Mouse (Mus musculus): ENCODE data around the gene Urb2.

DNA sequence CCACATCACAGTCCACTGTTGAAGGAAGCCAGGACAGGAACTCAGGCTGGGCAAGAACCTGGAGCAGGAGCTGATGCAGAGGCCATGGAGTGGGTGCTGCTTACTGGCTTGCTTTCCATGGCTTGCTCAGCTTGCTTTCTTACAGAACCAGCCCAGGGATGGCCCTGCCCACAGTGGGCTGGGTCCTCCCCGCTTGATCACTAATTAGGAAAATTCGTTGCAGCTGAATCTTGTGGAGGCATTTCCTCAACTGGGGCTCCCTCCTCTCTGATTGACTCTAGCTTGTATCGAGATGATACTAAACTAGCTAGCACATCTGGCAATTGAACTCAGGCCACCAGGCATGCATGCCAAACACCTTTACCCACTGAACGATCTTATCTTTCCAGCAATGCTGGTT is 18.0 kb downstream of the Urb2 start:
- TF ChIP-seq CTCF (IDR thresholded peaks at IDR 0.05; ENCODE audit: control insufficient read depth, insufficient read depth, insufficient replicate concordance, low read depth, low read length), result no peak
- TF ChIP-seq POLR2A (IDR thresholded peaks at IDR 0.05; ENCODE audit: control insufficient read depth, low read depth, low read length), result no peak

All from testis, adult 2 months (tissue).